Mouse (Mus musculus) urinary bladder, postnatal 10 days (tissue): Measurements from ENCODE around the gene Nr2f2.

Experiments used
- DNase-seq: peaks from one replicate; pipeline ENCODE4 v3.0.0; 2022; ENCODE audit warnings: low spot score

The Nr2f2 gene

GRCm38 (mm10) chr7:70332064-70332850 is 34.3 kb downstream of the Nr2f2 start:
- no peak for DNase-seq

- DNase-seq, result no peak
These were observed 35.1 kb downstream of the Nr2f2 start for GRCm38 (mm10) chr7:70331243-70332063.

GRCm38 (mm10) chr7:70330761-70331242 is 35.7 kb downstream of the Nr2f2 start:
- DNase-seq, result no peak

GRCm38 (mm10) chr7:70330207-70330562 is 36.4 kb downstream of the Nr2f2 start:
- DNase-seq, result no peak

GRCm38 (mm10) chr7:70329521-70330206 is 36.9 kb downstream of the Nr2f2 start:
- DNase-seq, result no peak

- no peak for DNase-seq
These were observed 37.5 kb downstream of the Nr2f2 start for GRCm38 (mm10) chr7:70329037-70329516.

- DNase-seq, result no peak
These were observed 38.1 kb downstream of the Nr2f2 start for GRCm38 (mm10) chr7:70328206-70329036.

- DNase-seq, result no peak
These were observed 39.3 kb downstream of the Nr2f2 start for GRCm38 (mm10) chr7:70327191-70327590.

GRCm38 (mm10) chr7:70326176-70327035 is 40.1 kb downstream of the Nr2f2 start:
- no peak for DNase-seq

GRCm38 (mm10) chr7:70325381-70325780 is 41.2 kb downstream of the Nr2f2 start:
- DNase-seq, result no peak

- no peak for DNase-seq
These were observed 42.0 kb downstream of the Nr2f2 start for GRCm38 (mm10) chr7:70324541-70324940.

GRCm38 (mm10) chr7:70324041-70324440 is 42.5 kb downstream of the Nr2f2 start:
- no peak for DNase-seq

GRCm38 (mm10) chr7:70305716-70306115 is 60.8 kb downstream of the Nr2f2 start:
- no peak for DNase-seq

- no peak for DNase-seq
These were observed 62.1 kb downstream of the Nr2f2 start for GRCm38 (mm10) chr7:70304426-70304825.
